Mouse (Mus musculus): ENCODE data around the gene Pak6.

Pak6 gene

DNA sequence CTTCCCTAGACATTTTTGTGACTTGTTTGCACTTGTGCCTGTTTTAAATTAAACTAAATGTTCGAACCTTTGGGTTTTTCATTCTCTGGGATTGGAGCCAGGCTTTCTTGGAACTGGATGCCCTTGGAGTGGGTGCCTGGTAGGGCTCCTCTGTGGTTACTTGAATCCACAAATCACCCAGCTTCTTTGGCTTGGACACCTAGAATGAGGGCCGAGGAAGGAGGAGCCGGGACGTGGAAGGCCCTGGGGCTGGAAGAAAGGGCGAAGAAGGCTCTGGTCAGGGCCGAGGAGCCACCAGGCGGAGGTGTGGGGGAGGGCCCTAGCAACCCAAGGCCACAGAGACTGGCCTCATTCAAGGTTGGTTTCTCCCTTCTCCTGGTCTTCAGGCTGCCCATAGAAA lies 34.9 kb downstream of the Pak6 start:
- no peak for DNase-seq (ENCODE audit: low read depth)

DNA sequence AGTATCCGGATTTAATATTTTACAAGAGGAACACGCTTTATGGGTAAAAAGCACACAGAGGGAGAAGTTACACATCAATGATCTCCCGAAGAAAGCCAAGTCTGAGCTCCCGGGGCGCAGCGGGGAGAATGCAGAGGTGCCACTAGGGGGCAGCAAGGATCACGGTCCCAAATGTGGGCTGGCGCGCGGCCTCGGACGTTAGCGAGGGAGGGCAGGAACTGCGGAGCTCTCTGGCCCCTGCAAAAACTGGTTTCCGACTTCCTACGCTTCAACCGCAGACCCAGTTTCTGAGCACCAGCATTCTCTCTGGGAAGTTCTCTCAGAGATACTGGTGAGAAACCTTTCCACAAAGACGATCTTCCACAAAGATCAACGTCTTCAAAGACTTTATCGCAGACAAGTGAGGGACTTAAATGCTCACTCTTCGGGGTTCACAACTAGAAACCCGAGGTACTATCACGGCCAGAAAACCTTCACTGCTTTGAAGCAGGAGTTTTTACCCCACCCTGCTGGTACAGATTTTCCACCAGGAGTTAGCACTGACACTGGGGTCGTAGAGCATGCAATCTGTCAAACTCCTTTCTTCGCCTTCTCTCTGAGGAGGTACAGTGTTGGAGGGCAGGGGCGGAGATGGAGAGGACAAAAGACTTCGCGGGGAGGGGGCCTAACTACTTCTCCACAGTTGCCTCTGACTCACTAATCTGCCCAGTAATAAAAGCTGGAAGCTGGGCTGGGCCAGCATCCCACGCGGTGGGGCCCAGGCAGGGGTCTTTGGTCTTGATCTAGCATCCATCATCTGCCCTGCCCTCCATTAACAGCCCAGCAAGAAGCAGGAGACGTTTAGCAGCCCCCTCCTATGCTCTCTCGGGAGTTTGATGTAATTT lies 37.3 kb downstream of the Pak6 start:
- DNase-seq (ENCODE audit: low read depth): peak; percentile 91

DNA sequence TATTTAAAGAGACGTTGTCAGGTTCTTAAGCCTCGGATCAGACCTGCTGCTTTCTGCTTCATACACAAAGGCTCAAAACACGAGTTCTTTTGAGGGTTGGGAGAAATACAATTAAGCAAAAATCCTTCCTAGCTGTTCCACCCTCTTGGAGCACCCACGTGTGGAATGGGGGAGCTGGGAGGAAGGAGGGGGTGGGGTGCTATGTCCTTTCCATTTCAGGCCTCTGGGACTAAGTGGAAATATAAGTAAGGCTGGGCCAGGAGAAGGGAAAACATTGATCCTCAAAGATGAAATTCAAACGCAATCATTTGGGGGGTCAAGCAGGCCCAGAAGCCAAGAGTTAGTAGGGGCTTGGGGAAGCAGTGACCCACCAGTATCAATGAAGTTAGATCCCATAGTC lies 38.1 kb downstream of the Pak6 start:
- DNase-seq (ENCODE audit: low read depth): no peak

DNA sequence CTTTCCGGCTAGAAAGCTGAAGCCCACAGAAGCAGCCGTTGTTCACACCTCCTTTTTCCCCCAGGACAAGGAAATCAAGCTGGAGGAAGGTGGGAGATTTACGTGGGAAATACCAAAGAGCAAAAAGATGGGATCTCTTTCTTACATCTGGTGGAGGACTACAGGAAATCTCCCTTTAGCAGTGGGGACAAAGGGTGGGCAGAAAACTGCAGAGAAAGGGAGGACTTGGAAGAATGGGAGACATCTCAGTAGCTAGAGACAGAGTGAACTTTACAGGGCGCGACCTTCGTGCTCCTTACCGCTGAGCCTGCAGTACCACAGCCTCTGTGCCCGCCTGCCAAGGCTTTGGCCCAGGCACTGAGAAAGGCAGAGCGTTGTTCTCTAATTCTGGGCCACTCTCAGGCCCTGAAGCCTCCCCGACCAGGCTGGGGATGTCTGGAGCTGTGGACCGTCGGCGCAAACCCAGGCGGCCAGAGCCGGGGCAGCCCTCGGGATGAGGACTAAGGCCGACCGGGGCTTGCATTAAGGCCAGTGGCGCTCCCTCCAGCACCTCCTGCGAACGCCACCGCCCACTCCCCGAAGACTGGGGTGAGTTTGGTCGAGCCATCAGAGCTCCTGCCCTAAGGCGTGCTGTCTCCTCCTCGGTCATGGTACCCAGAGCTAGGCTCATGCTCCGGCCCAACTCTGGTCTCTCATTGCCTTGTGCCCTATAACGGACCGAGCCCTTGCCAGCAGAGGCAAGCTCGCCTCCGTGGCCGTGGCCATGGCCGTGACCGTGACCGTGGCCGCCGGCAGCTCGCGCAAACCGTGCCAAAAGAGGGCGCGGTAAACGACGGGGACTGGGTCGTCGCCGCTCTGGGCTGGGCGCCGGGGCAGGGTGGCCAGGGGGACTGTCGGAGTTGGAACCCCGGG lies 39.1 kb downstream of the Pak6 start:
- DNase-seq (ENCODE audit: low read depth): no peak

DNA sequence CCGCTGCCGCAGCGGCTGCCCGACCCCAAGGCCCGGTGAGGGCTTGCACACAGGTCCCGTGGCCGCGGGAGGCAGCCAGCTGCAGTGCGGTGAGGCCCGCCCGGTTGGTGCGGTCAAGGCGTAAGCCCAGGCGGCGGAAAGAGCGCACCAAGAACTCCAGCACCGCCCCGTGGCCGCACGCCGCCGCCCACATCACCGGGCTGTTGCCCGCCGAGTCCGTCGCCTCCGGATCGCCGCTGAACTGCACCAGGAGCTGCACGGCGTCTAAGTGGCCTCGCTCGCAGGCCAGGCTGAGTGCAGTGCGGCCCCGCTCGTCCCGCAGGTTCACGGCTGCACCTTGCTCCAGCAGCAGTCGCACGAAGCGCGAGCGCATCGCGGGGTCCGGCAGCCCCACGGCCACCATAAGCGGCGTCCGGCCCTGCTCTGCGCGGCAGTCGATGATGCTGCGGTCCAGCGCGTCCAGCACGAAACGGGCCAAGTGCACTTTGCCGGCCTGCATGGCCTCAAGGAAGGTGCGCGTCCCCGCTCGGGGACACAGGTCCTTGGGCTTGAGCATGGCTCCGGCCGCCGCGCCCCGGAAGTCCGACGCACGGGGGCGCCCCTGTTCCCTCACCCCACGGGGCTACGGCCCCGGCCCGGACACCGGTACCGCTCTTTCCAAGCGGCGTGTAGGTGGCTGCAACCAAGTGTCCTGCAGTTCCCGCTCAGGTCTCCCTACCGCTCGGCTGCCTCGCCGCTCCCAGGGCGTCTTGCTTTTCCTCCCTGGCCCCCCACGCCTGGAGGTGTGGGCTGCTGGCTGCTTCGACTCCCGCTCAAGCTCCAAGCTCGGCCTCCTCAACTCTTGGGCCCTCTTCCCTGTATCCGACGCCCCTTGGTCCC lies 40.0 kb downstream of the Pak6 start:
- no peak for DNase-seq (ENCODE audit: low read depth)

DNA sequence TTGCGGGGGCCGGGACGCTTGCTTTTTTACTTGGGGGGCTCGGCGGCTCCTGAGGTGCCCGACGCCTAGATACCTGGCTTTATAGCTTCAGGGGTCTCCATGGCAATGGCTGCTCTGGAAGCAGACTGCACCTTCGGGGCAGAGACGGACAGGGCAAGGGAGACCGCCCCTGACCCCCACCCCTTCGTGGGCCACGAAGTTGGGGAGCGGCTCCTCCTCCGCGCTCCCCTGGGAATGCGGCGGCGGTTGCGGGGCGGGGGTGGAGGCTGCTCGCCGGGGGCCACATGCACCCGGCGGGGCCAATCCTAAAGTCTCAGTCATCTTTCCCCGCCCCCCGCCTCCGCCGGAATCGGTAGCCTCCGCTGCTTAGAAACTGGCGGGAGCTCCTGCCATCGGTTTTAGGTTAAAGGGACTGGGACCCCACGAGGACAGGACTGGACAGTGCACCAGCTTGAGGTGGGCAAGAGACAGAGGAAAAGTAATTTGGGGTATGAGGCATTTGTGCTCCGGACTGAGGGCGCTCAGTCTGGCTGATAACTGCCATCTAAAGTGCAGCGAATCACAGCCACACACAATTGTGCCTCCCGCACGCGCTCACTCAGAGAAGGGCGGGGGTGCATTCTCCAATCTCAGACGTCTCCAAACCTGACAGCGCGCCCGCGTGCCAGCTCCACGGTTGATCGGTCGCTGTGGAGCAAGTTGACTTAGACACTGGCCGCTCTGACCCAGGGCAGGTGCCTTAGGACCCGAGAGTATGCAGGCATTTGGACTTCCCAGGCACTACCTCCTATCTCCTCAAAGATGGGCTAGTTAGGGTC lies 41.0 kb downstream of the Pak6 start, which contains the start of gene Ankrd63:
Ankrd63 (minus strand) TSS at position 51 of the 818 bp plus-strand sequence.
- DNase-seq (ENCODE audit: low read depth): peak; percentile 8

DNA sequence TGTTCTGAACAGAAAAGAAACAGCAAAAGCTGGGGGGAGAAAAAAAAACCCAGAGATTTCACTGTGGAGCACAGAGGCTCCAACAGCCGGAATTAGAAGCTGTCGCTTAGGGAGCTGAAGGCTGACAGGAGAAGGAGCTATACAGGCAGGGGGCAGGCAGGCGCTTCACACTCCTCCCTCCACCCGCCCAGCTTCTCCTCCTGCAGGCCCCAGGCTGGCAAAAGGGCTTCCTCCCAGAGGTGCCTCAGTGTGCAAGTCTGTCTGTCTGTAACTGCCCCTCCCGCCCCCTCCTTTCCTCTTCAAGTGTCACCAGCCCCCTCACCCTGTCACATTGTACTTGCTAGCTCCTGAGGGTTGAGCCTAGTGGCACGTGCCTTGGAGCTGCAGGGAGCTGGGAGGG lies 43.3 kb downstream of the Pak6 start:
- peak; percentile 76 for DNase-seq (ENCODE audit: low read depth)

DNA sequence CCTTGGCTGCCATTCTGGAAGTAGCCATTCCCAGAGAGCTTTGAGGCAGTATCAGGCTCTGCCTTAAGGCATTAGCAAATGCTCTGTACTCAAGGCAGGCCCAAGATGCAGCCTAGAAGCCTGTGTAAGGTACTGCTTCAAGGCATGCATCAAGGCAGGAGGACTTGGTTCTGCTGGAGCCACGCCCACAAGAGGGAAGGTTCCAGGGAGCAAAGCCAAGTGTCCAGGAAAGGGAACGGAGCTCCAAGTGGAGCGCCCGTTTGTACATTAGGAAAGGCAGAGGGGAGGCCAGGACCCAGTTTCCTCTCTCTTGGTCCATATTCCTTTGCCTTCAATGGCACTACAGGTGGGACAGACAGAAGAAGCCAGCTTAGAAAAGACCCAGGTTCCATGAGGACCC lies 45.4 kb downstream of the Pak6 start:
- no peak for DNase-seq (ENCODE audit: low read depth)

DNA sequence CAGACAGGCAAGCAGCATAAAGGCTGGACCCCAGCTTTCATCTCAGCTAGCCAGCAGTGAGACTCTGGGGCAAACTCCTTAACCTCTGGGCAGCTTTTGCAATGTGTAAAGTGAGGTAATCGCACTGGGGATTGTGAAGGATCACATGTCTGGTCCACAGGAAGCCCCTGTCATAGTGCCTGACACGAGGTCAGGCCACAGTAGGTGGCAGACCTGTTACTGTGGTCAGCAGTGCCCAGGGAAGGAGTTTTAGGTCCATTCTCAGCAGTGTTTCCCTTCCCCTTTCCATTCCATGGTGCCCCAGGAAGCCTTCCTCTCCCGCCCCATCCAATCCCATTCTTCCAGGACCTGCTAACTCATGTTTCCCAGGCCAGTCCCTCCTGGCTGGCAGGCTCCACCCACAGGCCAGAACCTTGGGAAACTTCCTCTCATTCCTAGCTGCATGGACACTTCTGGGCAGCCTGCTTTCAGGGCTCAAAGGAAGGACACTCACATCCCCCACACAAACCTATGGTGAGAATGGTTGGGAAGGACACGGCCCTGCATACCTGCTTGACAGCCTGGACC lies 46.6 kb downstream of the Pak6 start:
- DNase-seq (ENCODE audit: low read depth): peak; percentile 76

DNA sequence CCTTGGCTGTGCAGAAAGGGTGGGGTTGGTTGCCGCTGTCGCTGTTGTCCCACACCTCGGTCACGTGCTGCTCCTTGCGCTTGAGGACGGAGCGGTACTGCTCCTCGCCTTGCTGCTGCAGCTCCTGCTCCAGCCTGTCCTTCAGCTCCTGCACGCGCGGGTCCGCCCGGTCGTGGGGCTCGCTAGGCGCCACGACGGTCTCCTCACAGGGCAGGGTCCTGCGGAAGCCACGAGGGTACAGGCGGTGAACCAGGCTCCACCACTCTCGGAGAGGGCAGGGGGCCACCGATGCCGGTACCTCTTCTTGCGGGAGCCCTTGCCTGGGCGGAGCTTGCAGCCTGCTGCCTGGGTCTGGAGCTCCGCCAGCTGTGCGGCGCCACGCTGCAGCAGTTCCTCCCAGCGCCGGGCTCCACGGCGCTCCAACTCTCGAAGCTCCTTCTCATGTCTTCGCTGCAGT lies 48.0 kb downstream of the Pak6 start:
- no peak for DNase-seq (ENCODE audit: low read depth)

DNA sequence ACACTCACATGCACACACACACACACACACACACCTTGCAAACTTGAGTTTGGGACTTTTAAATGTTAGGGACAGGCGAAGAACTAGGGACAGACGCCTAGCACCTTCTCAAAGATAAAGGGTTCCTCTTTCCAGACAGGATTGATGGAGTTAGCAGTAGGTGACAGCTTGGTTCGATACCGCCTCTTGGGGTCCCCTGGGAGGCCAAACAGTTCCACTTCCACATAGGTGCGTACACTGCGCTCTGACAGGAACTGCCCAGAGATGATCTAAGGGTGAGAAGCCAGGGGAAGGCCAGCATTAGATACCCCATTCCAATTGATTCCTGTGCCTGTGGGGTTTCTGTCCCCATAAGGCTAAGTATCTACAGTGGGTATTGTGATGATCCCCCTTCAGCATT lies 50.5 kb downstream of the Pak6 start:
- no peak for DNase-seq (ENCODE audit: low read depth)

DNA sequence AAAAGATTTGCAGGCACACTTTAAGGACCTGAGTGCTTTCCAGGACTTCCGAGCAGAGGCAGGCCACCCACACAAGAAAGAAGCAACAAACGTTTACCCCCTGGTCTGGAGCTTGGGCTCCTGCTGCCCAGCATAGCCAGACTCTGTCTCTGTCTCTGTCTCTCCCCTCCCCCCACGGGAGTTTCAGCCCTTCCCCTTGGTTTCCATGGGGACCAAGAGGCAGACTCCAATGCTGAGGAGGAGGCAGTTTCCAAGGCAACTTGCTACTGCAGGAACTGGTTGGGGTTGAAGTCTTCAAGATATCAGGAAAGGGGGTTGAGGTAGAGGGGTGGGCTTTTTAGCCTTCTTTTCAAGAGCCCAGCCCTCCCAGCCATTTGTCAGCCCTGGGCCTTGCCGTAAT lies 51.1 kb downstream of the Pak6 start:
- no peak for DNase-seq (ENCODE audit: low read depth)

DNA sequence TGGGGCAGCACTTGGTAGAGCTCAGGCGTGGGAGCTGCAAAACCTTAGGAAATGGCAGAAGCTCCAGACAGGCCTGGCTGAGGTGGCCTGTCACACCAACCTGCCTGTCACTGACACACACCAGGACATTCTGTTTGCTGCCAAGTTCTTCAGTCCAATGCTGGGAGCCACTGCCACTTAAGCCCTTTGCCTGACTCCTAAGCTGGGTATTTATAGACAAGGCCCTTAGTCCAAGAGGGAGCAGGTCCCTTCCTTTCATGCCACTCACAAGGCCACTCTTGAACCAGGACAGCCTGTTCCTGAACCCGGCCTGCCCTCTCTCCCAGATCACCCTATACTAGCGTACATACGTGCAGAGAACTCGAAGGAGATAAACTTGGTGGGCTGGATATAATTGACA lies 53.6 kb downstream of the Pak6 start:
- no peak for DNase-seq (ENCODE audit: low read depth)

DNA sequence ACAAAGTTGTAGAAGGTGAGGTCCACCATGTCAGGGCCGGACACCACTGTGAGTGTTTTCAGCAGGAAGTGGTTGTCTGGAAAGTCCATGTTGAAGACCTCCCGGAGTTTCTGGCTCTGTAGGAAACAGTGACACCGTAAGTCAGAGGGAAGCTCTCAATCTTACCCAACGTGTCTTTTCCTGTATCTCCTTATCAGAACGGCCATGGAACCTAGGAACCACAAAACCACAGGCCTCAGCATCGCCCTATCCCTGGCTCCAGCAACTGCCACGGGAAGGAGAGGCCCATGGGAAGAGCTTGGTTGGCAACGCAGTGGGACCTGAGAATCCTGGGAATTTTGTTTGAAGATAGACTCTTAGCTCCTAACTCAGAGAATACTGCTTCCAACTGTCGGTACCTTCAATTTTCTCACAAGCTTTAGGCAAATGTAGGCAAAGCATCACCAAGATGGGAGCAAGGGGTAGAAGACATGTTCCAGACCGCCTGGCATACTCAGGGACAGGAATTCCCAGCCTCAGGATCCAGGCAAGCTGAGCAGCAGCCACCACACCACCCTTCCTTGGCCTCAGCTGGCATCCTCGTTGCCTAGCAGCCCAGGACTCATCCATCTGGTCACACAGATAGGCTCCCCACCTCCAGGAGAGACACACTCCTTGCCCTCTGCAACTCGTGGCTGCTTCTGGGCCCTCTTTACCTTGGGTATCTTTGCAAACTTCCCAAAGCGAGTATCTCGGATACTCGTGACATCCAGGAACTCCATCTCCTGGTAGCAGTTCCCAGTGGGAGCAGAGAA lies 60.8 kb downstream of the Pak6 start:
- peak; percentile 78 for DNase-seq (ENCODE audit: low read depth)

DNA sequence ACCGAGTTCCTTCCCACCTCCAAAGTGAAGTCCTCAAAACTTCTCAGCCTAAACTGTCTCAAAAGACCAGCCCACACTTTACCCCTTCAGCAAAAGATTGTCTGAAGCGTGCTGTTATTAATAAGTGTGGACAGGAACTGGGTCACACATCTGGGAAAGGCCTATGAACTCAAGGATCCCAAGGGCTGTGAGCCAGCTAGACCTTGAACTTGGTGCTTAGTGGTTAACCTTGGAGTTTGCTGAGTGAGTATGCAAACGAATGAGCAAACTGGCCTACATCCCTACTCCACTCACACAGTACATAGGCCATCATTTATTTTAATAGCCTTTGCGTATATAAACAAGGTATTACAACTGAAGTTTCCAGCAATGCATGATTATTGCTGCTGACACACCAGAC lies 62.4 kb downstream of the Pak6 start:
- DNase-seq (ENCODE audit: low read depth): peak; percentile 21

DNA sequence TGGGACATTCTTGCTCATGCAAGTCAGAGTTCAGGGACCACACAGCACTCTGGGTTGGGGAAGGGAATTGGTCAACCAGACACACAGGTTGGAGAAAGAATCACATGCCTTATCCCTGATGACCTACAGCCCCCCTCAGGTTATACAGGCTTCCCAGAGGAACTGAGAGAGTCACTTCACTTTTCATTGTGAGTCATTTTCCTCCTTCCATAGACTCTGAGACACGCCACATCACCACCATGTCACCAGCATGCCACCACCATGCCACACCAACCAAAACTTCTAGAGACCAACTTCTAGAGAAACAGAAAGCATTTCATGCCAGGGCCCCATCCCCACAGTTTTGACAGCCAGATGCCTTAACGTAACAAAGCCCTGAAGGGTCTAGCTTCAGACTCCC lies 63.8 kb downstream of the Pak6 start:
- peak; percentile 39 for DNase-seq (ENCODE audit: low read depth)

DNA sequence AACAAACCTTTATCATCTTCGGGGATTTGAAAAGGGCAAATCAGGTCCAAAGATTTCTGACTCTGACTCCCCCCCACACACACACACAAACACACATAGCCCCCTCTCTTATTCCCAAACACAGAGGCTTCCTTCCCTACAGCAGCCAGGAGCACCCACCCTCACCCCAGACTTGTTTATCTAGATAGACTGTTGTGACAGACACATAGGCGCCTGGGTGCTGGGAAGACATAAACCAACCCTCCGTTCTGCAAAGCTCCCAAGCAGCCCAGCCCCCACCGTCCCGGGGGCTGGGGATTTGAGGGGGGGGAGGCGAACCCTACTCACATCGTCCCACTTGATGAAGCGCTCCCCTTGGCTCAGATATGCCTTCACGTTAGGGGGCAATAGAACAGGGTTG lies 64.8 kb downstream of the Pak6 start:
- DNase-seq (ENCODE audit: low read depth): no peak

DNA sequence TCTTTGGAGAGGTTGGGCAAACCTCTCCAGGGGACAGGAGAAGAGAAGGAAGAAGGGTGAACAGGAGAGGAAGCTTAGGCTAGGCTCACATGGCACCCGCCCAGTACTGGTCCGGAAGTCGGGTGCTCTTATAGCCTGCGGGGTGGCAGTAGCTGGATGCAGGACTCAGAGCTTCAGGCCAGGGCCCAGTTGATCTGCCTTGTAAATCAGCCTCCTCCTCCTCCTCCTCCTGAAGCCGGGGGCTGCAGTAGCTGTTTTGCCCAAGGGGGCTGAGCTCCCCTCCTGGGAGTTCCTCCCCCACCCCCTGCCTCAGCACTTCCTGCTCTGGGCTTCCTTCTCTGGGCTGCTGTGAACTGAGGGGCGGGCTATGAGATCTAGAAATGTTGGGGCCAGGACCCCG lies 65.2 kb downstream of the Pak6 start, which contains the start of gene Plcb2:
Plcb2 (minus strand) TSS at position 102 of the 400 bp plus-strand sequence.
- DNase-seq (ENCODE audit: low read depth): peak; percentile 82

DNA sequence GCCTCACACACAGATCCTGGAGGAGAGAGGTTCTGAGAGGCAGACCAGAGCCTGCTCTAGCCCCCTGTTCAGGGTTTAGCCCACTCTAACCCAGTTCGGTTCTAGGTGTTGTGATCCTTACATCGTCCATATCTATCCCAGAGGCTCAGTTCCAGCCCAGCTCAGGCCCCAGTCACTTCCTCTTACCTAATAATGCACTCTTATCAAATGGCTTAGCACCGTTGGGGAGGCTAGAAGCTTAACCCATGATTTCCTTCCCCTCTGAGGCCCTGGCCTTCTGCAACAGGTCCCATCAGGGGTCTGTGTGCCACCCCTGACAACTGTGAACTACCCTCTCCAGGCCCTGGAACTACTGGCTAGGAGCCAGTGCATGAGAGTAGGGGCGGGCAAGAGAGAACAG lies 66.1 kb downstream of the Pak6 start:
- DNase-seq (ENCODE audit: low read depth): peak; percentile 89

Data from 416B (cell line).